Mouse (Mus musculus): ENCODE results near the gene Cntn3.
"Not testable (repeated sequence)": the region's sequence is repeated elsewhere in the genome, so short reads cannot be mapped to it uniquely, and the experiment has no call there.

Cntn3 gene

GRCm38 (mm10) chr6:102573001-102573400 is at the start of gene Cntn3:
Cntn3 (minus strand) TSS chr6:102573101.
- DNase-seq (ENCODE audit: low read depth, low spot score), result not testable (repeated sequence)

DNA sequence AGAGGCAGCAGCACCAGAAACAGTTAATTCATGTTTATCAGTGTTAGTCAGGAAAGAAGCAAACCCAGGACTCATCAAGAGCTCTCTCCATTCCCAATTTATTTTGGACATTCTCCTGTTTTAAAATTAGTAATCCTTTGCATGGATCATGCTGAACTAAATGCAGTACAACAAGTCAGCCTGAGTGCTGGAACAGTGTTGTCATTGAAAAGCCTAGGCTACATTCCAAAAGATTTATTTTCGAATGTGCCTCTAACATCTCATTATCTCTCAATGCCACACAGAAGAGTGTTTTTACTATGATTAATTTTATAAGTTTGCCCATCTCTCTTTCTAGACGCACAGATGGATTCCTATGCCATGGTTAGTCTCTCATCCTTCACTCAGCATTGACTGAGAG is 27.9 kb upstream of the Cntn3 start:
- no peak for DNase-seq (ENCODE audit: low read depth, low spot score)

DNA sequence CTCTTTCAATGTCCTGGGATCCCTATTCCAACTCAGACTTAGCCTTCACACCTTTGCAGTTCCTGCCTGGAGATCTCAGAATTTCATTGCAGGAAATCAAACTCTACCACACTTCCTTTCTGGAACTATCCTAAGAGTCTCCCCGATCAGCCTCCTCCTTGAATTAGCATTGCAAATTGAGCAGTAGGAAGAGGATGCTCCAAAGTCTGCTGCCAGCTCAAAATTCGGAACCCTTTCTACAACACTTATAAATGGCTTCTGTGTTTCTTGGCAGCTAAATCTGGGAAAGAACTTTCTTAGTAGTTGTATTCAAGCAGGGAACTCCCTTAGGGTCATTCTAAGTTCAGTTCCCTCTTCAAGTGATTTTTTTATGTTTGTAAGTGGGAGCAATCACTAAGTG is 24.9 kb upstream of the Cntn3 start:
- no peak for DNase-seq (ENCODE audit: low read depth, low spot score)

DNA sequence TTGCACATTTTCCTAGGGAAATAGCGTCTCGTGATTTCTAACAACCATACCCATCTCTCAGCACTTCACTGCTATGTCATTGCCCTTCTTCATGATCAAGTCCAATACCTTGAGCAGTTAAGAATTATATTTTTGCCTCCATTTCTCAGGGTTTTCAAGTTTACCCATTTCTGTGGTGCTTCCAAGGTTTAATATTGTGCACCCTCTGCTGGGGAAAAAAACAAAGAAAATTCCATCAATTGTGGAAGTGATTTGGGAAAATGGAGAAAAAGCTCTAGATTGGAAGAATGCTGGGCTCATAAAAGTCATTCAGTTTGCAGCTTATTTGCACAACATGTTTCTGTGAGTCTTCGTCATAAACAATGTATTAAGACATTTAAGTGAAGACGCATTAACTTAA is 17.2 kb upstream of the Cntn3 start:
- no peak for DNase-seq (ENCODE audit: low read depth, low spot score)

GRCm38 (mm10) chr6:102589311-102589710 is 16.4 kb upstream of the Cntn3 start:
- no peak for DNase-seq (ENCODE audit: low read depth, low spot score)

- DNase-seq (ENCODE audit: low read depth, low spot score), result no peak
Measured at GRCm38 (mm10) chr6:102586056-102586455, 13.2 kb upstream of the Cntn3 start.

DNA sequence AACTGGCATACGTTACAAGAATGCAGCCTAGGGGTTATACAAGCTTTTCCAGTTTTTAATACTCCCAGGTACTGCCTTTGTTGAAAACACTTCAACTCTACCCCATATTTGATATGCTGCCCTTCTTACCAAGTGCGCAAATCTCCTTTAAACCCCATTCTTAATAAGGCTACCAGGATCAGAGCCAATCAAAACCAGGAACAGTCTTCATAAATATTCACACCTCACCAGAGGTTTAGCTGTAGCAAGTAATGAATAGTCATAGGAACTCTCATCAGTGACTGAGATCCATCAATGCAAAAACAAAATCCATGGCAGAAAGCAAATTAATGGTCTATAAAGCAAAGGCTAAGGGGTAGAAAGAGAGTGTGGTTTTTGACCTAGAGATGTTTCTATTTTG is 10.7 kb upstream of the Cntn3 start:
- DNase-seq (ENCODE audit: low read depth, low spot score), result no peak

DNA sequence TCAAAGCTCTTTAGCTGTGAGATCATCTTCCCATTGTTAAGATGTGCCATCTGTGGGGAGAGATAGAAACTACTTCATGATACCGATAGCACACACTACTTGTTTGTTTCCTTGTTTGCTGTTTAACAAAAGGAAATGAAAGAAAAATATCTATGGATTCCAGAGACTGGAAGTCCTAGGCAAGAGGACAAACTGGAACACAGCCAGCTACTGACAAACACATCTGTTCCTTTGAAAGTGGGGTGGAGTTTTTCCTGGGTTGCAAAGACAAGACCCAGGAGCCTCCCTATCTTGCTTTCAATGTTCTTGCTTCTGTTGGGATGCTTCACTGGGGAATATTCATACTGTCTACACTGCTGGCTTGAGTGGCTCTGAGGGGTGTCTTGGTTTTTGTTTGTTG is 5.4 kb downstream of the Cntn3 start:
- DNase-seq (ENCODE audit: low read depth, low spot score), result no peak

DNA sequence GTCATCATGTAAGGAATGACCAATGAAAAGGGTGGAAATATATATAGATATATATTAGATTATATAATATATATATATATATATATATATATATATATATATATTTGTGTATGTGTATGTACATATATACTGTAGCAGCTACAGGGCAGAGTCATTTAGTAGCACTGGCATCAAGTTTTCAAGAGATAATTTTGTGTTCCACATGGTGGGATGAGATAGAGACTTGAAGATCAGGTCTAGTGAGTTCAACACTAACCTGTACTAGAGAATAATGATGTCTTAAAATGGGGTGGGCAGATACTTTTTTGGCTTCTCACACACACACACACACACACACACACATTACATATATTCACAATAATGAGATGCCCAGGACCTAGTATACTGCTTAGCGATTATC is 7.7 kb downstream of the Cntn3 start:
- no peak for DNase-seq (ENCODE audit: low read depth, low spot score)

DNA sequence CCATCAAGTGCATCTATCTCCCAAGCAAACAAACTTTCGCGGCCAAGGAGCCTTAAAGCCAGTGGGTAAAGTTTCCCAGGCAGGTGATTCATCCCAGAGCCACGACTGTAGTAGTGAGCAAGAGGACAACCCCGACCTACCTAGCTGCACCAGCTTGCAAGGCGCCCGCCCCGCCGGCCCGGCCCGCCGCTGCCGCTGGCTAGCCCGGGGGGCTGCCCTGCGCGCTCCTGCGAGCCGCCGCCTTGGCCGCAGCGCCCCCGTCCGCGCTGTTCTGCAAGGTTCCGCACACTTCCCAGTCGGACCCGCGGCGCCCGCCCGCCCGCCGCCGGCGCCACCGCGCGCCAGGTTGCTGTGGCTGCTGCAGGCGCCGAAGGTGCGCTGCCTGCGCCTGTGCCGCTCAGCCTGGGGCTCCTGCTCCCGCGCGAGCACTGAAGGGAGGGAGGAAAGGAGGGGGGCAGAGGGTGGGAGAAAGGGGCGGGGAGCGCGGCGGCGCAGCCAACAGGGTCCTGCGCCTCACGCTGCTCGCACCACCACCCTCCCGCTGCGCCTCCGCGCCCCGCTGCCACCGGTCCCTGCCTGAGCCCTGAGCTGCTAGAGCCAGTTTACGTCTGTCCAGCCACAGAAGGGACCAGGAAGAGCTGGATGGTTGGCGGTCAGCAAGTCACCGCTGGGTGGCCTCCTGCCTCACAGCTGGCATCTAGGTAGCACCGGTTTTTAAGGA is 8.7 kb downstream of the Cntn3 start:
- DNase-seq (ENCODE audit: low read depth, low spot score), result peak; percentile 11

GRCm38 (mm10) chr6:102563431-102563830 is 9.5 kb downstream of the Cntn3 start:
- no peak for DNase-seq (ENCODE audit: low read depth, low spot score)

- no peak for DNase-seq (ENCODE audit: low read depth, low spot score)
Measured at GRCm38 (mm10) chr6:102557521-102557920, 15.4 kb downstream of the Cntn3 start.

GRCm38 (mm10) chr6:102556497-102556896 is 16.4 kb downstream of the Cntn3 start:
- DNase-seq (ENCODE audit: low read depth, low spot score), result no peak

GRCm38 (mm10) chr6:102555814-102556437 is 17.0 kb downstream of the Cntn3 start:
- DNase-seq (ENCODE audit: low read depth, low spot score), result no peak

GRCm38 (mm10) chr6:102555067-102555657 is 17.7 kb downstream of the Cntn3 start:
- DNase-seq (ENCODE audit: low read depth, low spot score), result no peak

DNA sequence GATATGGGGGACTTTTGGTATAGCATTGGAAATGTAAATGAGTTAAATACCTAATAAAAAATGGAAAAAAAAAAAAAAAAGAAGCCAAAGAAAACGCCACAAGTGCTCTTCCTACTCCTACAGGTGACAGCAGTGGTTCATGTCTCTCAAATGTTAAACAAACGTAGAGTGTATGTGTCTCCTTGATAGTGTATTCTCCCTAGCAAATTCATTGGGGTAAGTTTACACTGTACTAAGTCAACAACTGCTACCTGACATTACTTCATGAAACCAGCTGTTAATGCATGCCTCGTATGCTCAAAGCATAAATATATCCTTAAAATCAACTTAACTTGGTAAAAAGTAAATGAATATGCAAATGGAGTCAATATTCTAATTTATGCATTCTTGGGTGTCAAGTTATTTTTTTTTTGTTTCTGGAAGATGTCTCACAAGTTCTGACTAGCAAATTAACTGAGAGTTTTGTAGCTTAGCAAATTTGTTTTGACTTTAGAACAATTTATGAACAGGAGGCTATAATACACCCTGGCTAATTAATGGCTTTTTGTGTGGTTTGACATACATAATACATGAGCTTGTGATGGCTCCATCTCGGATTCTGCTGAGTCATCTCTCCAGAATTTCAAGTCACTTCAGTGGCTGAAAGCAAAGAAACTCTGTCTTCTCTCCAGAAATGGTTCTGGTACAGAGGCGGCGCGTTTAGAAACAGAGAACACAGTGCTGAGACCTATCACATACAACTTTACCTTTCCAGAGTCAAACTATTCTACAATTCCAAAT is 31.1 kb downstream of the Cntn3 start:
- no peak for DNase-seq (ENCODE audit: low read depth, low spot score)

DNA sequence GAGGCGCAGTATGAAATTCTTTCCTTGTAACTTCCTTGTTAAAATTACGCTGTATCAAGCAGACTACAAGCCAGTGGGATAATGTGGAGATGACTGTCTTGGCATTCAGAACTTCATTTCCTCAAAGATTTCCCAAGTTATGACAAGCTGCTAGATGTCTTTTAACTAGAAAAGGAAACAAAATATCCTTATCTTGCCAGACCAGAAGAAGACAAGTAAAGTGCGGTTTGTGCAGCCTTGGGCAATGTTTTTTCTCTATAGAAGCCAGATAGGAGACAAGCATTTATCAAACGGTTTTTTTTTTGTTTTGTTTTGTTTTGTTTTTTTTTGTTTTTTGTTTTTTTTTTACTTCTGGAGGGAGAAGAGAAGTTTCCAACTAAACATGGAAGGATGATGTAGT is 37.3 kb downstream of the Cntn3 start:
- no peak for DNase-seq (ENCODE audit: low read depth, low spot score)

DNA sequence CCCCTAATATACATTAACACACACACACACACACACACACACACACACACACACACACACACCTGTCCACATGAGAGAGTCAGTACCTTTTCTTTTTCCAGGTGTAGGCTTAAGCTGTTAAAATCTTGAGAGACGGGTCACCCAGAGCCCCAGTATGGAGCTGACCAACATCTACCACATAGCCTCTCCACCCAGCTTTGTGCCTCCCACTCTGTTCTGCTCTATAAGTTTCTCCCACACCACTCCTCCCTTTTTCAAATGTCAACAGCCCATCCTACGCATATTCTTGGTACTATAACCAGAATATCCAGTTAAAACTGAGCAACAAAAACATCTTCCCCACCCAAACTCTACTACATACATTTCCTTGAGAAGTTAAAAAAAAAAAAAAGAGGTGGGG is 49.9 kb downstream of the Cntn3 start:
- no peak for DNase-seq (ENCODE audit: low read depth, low spot score)

GRCm38 (mm10) chr6:102520977-102521376 is 51.9 kb downstream of the Cntn3 start:
- DNase-seq (ENCODE audit: low read depth, low spot score), result no peak

DNA sequence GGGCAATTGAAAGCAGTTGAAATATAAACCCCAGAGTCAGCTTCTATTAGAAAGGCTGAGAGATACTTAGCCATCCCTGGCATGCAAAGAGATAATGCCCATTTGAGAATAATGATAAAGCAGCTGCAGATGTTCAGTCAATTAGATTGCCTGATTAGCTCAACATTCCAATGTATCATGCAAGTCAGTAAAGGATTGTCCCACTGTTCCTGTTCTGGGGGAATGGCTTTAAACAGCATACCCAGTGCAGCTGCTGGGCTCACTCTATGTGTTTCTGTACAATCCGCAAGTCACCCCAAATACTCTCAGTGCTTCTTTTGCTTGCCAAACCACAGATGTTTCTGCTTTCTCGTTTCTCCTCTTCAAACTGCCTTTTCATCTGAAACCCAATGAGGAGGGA is 57.7 kb downstream of the Cntn3 start:
- DNase-seq (ENCODE audit: low read depth, low spot score), result no peak

DNA sequence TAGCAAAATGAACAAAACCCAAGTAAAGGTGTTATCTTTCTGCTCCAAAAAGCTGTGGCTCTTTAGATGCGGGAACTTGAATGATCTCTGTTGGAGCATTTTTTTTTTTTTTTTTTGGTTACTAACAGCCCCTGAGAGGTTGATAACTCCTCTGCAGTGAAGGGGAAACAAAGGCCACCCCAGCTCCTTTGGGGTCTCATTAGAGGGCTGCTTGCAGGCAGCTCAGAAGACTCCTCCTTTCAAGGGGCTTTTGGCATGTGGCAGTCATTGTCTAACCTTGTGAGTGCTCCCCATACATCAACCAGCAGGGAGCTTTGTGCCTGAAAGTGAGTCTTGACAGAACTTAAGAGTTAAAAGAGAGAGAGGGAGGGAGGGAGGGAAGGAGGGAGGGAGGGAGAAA is 60.8 kb downstream of the Cntn3 start:
- no peak for DNase-seq (ENCODE audit: low read depth, low spot score)

- no peak for DNase-seq (ENCODE audit: low read depth, low spot score)
Measured at GRCm38 (mm10) chr6:102485509-102485908, 87.4 kb downstream of the Cntn3 start.

Measured in retina, adult 2 months (tissue).